Mouse (Mus musculus): ENCODE results near the gene Tmtc2.

DNA sequence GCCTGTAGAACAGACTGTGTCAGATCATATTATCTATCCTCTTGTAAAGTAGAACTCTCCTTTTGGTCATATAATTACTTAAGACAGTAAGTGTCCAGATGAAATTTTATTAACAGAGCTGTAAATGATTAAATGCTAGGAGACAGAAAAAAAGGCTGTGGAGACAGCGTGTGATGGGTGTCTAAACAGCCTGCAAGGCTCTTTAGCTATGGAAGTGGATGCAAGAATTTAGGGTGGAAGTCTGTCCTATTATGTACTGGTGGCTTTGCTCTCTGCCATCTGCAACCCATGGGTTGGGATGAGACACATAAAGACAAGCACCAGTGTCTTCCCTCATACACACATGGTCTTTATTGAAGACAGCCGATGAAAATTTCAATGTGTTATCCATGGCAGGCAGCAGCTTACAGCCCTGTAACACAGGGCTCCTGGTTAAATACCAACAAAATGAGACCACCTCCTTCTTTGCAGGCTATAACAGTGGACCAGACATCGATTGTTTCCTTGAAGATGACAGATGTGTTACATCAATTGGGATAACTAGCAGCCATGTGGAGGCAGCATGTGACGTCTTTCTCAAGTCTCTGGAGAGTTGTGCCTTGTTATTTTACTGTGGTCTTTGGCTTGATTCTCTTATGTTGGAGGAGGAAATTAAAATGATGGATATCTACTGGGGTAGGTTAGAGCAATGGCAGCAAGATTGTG, 380.3 kb downstream of the Tmtc2 start:
- TF ChIP-seq CTCF (IDR thresholded peaks at IDR 0.05; ENCODE audit: extremely low read depth, insufficient read length, insufficient replicate concordance, low read depth, low read length), result no peak
- TF ChIP-seq POLR2A (IDR thresholded peaks at IDR 0.05; ENCODE audit: low read depth, low read length), result no peak

All from small intestine, adult 2 months (tissue).